Mouse (Mus musculus) urinary bladder, adult 2 months (tissue): Measurements from ENCODE around the gene Slc39a13. TPM values are rescaled to one million over a fixed set of nuclear protein-coding genes. Genes with fewer than 3 reads are reported as not detected.
"Not testable (repeated sequence)": the region's sequence is repeated elsewhere in the genome, so short reads cannot be mapped to it uniquely, and the experiment has no call there.

Experiments
- DNase-seq: peaks from one replicate; pipeline ENCODE4 v3.0.0; 2022; ENCODE audit warnings: low spot score
- polyA plus RNA-seq: library from polyadenylated mRNA; depleted of rRNA; stranded (reverse); fragments of >200 nt; gene quantifications from 2 replicates; pipeline ENCODE4 v1.2.3, GENCODE M21; 2012

Slc39a13 gene
- polyA plus RNA-seq, 1 experiment = 87.4 TPM

DNA sequence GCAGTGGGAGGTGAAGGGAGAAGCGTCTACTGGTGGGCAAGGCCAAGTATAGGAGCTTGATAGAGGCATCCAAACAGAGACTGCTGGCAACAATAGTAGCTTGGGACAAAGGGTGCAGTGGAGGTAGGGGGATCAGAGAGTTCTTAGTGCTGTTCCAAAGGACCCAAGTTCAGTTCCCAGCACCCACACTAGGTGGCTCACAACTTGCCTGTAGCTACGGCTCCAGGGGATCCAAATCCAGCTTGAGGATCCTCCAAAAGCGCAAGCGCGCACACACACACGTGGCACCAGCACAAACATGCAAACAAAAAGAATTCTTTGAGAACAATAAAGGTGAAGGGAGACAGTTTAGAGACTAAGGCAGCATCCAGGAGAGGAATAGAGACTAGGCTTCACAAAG lies 6.0 kb downstream of the Slc39a13 start:
- DNase-seq = no peak

DNA sequence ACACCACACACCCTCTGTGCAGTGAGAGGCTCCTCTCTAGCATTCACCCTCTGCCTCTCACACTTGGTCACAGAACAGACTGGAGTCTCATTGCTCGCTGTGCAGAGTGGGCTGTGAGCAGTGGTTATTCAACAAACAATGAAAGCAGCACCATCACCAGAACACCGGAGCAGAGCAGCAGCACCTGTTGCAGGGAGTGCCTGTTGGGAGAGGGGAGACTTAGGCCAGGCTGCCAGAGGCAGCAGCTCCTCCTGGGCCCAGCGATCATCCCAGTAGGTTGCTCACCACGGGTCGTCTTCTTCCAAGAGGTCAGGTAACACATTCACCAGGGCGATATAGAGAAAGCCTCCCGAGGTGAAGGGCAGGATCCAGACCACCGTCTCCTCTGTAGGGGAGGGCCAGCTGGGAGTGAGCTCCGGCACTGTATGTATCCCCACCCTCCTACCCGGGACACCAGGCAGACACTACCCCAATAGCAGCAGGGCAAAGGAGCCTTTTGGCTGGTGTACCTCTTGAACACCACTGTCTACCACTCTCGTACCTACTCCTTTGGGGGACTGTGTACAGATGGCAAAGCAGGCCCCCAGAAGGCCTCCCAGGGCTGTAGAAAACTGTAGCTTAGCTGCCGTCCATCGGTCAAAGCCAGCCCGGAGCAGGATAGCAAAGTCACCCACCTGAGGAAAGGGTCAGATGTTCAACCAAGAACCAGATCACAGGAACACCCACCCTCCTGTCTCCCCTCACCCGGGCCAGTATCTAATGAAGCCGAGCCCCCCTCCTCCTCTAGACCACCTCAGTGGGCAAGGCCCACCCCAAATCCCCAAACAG lies 7.2 kb downstream of the Slc39a13 start:
- DNase-seq = no peak

DNA sequence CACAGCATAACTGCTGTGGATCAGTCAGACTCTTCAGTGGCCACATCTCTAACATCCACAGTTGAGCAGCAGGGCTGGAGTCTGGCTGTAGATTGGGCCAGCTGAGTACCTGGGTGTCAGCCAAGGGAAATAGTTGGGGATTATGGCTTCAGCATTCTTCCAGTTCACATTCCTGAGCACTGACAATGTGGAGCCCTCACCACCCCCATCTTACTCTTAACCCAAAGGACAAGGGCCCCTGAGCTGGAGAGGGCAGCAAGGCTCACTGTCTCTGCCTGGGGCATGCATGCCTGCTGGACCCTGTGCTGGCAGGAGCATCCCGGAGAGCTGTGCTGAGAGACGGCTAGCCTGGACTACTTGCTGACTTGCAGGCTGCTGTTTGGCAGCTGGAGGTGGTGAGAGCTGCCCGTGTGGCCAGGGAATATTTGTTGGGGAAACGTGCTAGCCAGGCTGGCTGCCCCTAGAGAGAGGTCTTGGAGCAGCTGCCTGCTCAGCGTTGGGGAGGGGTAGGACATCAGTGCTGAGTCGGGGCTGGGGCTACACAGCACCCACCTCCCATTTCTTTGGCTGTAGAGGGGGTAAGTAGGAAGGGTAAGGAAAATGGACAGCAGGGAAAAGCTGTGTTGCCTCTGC lies 8.3 kb downstream of the Slc39a13 start:
- no peak for DNase-seq

DNA sequence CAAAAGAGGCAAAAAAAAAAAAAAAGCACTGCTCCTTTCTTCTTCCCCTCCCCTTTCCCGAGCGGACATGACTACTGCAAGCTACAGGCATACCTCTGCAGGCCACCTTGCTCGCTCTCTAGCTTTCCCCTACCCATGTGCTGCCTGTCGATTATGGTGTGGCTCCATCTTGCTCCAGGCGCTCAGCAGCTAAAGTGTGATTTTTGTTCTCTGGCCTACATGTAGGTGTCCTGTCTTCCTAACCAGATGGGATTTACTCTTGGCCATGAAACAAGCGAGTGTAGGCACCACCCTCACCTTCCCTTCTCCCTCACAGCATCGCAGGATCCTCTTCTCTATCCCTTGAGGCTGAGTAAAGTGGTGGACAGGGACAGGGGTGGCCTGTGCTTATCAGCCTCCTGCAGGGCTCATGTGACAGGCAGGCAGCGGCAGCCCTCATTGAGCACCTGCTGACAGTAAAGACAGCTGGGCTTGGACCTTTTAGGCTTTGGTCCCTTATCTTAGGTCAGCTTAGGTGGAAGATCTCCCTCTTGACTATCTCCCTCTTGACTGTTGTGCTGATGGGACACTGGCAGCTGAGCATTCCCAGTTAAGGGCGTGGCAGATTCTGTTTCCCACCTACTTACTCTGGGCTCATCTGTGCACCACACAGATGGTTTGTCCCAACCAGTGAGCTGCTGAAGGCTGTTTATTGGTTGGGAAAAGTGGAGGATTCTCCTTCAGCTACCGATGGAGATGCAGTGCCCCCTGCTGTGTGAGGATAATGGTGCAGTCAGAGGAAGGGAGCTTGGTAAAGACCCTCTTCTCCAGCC lies 9.5 kb downstream of the Slc39a13 start:
- DNase-seq = no peak

DNA sequence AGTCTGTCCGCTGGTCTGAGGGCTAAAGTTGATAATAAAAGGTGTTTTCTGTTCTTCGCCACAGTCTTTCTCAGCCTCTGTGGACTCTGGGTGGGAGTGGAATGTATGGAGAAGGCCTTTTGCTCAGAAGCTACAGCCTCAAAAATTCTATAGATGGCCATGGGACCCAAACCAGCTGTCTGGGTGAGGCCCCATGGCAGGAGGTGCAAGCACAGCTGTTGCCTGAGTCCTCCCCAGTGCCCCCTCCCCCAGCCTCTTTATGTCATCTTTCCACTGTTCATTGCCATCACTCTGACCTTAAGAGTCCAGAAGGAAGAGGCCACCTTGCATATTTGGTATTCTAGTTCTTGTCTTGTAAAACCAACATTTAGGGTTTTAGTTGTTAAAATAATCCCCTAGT lies 10.8 kb downstream of the Slc39a13 start:
- no peak for DNase-seq

DNA sequence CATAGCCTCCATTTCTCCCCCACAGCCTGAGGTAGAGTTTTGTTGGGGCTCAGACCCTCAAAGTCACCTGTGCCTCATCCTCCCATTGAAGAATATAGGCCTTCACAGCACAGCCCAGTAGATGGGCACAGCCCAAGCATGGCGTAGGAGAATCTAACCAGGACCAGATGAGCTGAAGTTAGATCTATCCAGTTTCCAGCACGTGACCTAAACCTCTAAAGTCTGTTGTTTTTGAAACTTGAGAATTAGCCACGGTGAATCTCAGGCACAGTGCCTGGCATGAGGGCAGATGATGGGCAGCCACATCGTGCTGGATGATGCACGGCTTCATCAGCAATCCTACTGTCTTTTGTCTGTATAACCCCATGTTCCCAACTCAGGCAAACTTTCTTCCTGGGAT lies 11.8 kb downstream of the Slc39a13 start:
- no peak for DNase-seq

DNA sequence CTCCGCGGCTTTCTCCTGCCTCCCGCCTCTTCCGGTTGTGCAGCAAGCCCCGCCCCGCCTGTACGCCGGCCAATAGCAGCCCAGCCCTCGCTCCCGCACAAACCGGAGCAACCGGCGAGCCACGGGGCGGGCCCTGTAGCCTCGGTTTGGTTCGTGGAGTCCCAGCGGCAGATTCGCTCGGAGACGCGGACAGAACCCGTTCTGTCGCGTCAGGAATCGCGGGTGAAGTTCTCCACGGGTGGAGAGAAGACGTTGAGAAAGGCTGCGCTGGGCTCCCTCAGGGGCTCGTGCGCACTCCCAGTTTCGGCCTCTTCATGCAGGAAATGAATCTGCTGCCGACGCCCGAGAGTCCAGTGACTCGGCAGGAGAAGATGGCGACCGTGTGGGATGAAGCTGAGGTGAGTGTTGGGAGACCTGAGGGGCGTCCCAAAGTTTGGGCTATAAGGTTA lies 16.3 kb downstream of the Slc39a13 start, which contains the start of gene Psmc3:
Gene Psmc3, plus strand, starts transcription at position 76 of the 449 bp plus-strand sequence.
- DNase-seq = peak; percentile 93

DNA sequence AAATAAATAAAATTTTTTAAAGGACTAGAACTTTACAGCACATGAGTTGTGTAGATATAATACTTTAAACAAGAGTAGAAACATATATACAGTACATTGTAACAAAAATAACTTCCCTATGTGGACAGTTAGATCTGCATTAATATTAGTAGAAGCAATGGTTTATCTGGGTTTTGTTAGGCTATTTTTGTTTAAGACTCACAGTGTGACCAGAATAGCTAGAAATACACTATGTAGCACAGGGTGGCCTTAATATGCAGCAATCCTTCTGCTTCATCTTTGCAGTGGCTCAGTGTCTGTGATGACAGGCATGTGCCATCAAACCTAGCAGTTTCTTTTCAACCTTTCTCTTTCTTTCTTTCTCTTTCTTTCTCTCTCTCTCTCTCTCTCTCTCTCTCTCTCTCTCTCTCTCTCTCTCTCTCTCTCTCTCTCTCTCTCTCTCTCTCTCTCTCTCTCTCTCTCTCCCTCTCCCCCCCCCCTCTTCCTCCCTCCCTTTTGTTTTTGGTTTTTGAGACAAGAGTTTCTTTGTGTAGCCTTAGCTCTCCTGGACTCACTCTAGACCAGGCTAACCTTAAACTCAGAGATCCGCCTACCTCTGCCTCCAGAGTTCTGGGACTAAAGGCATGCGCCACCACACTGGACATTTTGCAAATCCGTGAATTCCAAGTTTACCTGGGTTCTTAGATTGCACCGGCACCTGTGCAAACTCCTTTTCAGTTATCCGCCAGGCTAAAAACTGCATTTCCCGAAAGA lies 16.9 kb downstream of the Slc39a13 start:
- no peak for DNase-seq

DNA sequence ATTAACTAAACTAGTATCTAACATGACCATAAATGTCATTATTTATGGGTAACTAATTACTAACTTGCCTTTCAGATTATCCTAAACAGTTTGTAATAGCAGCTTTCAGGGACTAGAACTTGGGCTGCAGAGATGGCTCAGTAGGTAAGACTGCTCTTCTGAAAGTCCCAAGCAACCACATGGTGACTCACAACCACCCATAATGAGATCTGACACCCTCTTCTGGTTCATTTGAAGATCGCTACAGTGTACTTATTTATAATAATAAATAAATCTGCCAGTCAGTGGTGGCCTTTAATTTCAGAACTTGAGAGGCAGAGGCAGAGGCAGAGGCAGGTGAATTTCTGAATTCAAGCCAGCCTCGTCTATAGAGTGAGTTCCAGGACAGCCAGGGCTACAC lies 17.5 kb downstream of the Slc39a13 start:
- DNase-seq = no peak

DNA sequence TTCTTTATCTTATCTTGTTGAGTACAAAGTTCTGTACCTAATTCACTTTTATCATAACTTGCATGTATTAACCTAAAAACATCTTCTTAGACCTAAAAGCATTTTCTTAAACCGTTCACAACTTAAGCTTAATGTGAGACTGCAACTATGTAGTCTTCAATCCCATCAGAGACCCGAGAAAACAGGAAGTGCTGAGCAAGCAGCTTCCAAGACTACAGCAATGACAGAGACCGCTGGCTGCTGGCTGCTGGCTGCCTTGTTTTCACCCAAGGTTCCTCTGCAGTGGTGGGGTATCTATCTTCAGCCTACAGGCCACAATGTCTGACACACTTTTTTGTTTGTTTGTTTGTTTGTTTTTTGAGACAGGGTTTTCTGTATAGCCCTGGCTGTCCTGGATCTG lies 18.3 kb downstream of the Slc39a13 start:
- DNase-seq = no peak

DNA sequence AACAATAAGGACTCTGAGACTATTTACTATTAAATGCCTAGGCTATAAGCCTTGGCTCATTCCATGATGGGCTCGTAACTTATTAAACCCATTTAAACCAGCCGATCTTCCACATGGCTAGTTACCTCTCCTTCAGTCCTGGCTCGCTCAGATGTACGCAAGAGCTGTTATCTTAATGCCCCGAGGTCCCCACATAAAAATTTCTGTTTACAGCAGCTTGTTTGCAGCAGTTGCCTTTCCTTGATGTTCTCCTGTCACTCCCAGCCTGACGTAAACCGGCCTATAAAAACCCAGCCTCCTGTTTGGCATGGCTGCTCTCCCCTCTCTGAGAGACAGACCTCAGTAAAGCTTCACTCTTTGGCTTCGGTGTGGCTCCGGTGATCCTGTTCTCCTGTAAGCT lies 22.9 kb downstream of the Slc39a13 start:
- no peak for DNase-seq

DNA sequence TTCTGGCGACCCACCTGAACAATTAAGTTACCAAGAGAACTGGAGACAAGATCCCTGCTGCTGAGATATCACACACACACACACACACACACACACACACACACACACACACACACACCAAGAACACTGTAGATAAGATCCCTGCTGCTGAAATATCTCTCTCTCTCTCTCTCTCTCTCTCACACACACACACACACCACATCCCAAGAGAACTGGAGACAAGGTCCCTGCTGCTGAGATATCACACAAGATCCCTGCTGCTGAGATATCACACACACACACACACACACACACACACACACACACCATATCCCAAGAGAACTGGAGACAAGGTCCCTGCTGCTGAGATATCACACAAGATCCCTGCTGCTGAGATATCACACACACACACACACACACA lies 24.4 kb downstream of the Slc39a13 start:
- DNase-seq = not testable (repeated sequence)

DNA sequence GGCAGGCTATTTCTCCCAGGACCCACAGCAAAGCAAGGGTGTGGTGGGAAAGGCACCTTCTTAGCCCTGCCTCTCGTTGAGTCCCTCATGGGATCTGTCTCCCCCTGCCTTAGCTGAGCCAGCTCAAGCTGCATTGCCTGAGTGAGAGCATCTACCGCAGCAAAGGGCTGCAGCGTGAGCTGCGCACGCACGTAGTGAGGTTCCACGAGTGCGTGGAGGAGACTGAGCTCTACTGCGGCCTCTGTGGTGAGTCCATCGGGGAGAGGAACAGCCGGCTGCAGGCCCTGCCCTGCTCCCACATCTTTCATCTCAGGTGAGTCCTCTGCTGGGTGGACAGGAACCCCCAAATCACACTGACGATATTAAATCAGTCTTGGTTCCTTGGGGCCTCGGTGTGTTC lies 25.5 kb downstream of the Slc39a13 start:
- no peak for DNase-seq

DNA sequence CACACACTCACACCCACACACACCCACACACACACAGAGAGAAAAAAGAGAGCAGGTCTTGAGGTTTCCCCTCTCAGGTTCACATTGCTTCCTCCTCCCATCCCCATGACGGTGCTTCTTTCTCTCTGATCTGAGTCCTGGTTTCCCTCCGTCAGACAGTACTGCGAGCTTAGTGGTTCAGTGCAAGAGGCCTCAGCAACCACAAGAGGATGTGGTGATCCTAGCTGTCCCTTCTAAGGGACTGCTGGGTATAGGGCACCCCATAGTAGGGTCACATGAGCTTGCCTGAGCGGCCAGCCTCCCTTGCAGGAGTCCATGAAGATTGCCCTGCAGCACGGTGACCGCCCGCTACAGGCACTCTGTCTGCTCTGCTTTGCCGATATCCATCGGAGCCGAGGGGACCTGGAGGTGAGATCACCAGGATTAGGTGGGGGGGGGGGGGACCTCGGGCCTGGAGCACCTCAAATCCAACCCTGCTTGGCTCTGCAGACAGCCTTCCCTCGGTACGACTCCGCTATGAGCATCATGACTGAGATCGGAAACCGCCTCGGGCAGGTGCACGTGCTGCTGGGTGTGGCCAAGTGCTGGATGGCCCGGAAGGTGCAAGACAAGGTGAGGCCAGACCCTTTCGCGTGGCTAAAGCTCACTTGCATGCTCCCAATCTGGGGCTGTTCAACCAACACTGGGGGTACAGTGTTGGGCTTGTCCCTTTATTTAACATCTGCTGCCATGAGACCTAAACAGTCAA lies 27.4 kb downstream of the Slc39a13 start:
- DNase-seq = no peak

DNA sequence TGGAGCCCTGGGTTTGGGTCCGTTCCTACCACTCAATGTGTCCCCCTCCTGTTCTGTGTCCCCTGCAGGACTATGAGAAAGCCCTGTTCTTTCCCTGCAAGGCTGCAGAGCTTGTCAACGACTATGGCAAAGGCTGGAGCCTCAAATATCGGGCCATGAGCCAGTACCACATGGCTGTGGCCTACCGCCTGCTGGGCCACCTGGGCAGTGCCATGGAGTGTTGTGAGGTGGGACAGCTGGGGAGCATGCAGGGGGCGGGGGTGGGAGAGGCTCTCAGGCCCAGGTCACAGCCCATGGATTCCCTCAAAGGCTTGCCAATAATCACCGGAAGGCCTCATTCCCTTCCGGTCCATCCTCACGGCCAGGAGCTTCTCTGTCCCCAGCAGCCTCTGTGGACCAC lies 28.4 kb downstream of the Slc39a13 start:
- no peak for DNase-seq

DNA sequence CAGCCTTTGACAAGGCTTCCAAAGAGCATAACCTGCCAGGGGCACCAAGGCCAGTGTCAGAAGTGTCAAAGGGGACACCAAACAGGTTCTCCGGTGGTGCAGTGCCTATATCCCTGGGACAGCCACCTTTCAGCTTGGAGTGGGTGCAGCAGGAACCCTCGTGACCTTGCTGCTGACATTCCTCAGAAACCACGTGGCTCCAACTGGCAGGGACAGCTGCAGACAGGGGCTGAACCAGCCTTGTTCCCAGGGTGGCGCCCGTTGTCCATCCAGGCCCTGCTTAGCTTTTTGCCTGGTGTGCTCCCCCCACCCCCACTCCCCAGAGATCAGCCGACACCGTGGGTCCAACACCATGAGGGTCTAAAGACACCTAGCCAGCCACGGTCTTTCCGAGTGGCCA lies 34.8 kb downstream of the Slc39a13 start, which contains the start of gene Rapsn:
Gene Rapsn, plus strand, starts transcription at position 236 of the 400 bp plus-strand sequence.
- DNase-seq = no peak

DNA sequence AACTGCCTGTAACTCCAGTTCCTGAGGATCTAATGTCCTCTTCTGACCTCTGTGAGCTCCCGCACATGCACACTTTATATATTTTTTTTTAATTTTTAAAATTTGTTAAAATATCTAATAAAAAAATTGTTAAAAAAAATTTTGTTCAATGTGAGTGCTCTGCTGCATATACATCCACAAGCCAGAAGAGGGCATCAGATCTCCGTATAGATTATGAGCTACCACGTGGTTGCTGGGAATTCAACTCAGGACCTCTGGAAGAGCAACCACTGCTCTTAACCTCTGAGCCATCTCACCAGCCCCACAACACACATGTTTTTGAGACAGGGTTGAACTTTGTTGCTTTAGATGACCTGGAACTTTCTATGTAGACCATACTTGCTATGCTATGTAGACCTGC lies 37.2 kb downstream of the Slc39a13 start:
- no peak for DNase-seq

DNA sequence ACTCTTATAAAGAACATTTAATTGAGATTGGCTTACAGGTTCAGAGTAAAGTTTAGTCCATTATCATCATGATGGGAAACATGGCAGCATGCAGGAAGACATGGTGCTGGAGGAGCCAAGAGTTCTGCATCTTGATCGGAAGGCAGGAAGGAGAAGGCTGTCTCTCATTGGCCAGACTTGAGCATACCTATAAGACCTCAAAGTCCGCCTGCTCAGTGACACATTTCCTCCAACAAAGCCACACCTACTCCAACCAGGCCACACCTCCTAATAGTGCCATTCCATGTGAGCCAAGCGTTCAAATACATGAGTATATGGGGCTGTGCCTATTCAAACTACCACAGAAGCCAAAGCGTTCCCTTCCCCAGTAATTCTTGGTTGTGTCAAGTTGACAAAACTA lies 39.0 kb downstream of the Slc39a13 start:
- no peak for DNase-seq

DNA sequence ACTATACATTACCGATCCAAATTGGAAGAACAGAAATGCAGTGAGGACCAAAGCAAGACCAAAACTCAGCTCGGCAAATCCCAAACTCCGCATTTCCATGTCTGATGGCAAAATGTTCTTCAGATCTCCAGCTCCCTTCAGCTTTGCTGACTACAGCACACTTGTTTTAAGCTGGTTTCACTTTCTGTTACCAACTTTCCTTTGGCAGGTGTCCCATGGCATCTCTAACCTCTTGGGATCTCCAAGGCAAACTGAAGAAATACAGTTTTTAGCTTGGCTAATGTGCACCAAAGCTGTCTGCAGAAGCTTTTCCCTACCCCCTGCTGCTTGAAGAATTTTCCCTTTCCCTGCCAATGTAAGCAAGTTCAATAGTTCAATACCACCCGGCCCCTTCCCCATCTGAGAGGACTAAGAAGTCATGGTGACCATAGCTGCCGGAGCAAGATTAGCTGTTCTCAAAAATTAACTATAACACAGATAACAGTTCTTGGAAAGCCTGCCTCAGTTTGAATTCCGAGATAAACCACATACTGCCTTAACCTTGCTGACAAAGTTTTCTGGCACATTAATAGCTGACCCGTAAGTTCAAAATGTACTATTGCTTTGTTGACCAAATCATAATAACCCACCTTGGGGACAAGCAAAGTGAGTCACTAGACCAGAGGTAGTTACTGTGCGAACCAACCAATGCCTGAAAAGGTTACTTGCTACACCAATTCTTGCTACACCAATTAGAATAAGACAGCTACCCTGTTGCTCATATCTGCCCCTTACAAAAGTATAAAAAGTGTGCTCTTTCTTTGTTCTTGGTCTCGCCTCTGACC lies 42.6 kb downstream of the Slc39a13 start:
- no peak for DNase-seq

DNA sequence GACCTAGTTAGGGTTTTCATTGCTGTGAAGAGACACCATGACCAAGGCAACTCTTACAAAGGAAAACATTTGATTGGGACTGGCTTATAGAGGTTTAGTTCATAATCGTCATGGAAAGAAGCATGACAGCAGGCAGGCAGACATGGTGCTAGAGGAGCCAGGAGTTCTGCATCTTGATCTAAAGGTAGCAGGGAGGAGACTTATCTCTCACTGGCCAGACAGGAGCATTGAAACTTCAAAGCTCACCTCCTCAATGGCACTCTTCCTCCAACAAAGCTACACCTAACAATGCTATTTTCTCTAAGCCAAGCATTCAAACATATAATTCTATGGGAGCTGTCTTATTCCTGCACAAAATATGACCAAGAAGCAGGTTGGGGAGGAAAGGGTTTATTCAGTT lies 43.7 kb downstream of the Slc39a13 start:
- no peak for DNase-seq
